Mouse (Mus musculus): ENCODE data around the gene Cplx3. TPM values are rescaled to one million over a fixed set of nuclear protein-coding genes. Genes with fewer than 3 reads are reported as not detected.

The Cplx3 gene
- polyA plus RNA-seq, 1 experiment from 2014 or later, result 0.45 TPM

GRCm38 (mm10) chr9:57612587-57612986 lies 6.5 kb upstream of the Cplx3 start:
- no peak overlapping the region for H3K4me2 ChIP-seq (replicated peaks)
- no peaks in the 10 kb centered on the region for H3K27me3 ChIP-seq
- 84% methylated on average over 7 of the region's 7 CpGs for WGBS
- peaks cover 13% of the 10 kb centered on the region for H3K4me1 ChIP-seq
- no peaks in the 10 kb centered on the region for H3K9me3 ChIP-seq
- no peak overlapping the region for H3K9ac ChIP-seq (replicated peaks)
- H3K36me3 ChIP-seq, result no peaks in the 10 kb centered on the region
- no peak overlapping the region for H3K4me3 ChIP-seq
- no peak overlapping the region for H3K27ac ChIP-seq (replicated peaks)
- ATAC-seq (replicated peaks), result no peak

GRCm38 (mm10) chr9:57610359-57610826 lies 4.3 kb upstream of the Cplx3 start:
- H3K9ac ChIP-seq (replicated peaks), result no peak overlapping the region
- no peak overlapping the region for H3K4me3 ChIP-seq
- peak; percentile 82 for ATAC-seq (replicated peaks)
- peaks cover 7% of the 10 kb centered on the region; the same call in 1 of the 2 replicates for H3K27me3 ChIP-seq
- peaks cover 21% of the 10 kb centered on the region for H3K4me1 ChIP-seq
- peak overlapping the region; percentile 69 for H3K27ac ChIP-seq (replicated peaks)
- no peaks in the 10 kb centered on the region for H3K36me3 ChIP-seq
- H3K9me3 ChIP-seq, result no peaks in the 10 kb centered on the region
- H3K4me2 ChIP-seq (replicated peaks), result no peak overlapping the region
- 34% methylated on average over 3 of the region's 3 CpGs for WGBS

- WGBS, result 58% methylated on average over 3 of the region's 3 CpGs
- Histone ChIP-seq H3K27me3 (peaks cover 10% of the 10 kb centered on the region; the same call in 1 of the 2 replicates), H3K9ac (replicated peaks) (no peak overlapping the region), H3K4me2 (replicated peaks) (no peak overlapping the region), H3K27ac (replicated peaks) (peak overlapping the region; percentile 69), H3K36me3 (no peaks in the 10 kb centered on the region), H3K4me1 (peaks cover 21% of the 10 kb centered on the region), H3K9me3 (no peaks in the 10 kb centered on the region), H3K4me3 (no peak overlapping the region)
- ATAC-seq (replicated peaks), result no peak
Observed at GRCm38 (mm10) chr9:57609803-57610202, 3.7 kb upstream of the Cplx3 start.

GRCm38 (mm10) chr9:57605503-57605902 lies 578 bp downstream of the Cplx3 start:
- Histone ChIP-seq H3K4me2 (replicated peaks) (no peak overlapping the region), H3K9ac (replicated peaks) (no peak overlapping the region), H3K9me3 (no peaks in the 10 kb centered on the region), H3K27me3 (peaks cover 10% of the 10 kb centered on the region; the same call in 1 of the 2 replicates), H3K36me3 (no peaks in the 10 kb centered on the region), H3K4me3 (no peak overlapping the region), H3K27ac (replicated peaks) (no peak overlapping the region), H3K4me1 (peaks cover 32% of the 10 kb centered on the region)
- WGBS, result 7% methylated on average over 9 of the region's 9 CpGs
- ATAC-seq (replicated peaks), result no peak

- WGBS, result 70% methylated on average over 4 of the region's 4 CpGs
- Histone ChIP-seq H3K27me3 (peaks cover 10% of the 10 kb centered on the region; the same call in 1 of the 2 replicates), H3K36me3 (no peaks in the 10 kb centered on the region), H3K27ac (replicated peaks) (no peak overlapping the region), H3K4me3 (no peak overlapping the region), H3K4me2 (replicated peaks) (no peak overlapping the region), H3K9ac (replicated peaks) (no peak overlapping the region), H3K4me1 (peaks cover 27% of the 10 kb centered on the region), H3K9me3 (no peaks in the 10 kb centered on the region)
- no peak for ATAC-seq (replicated peaks)
Observed at GRCm38 (mm10) chr9:57604875-57605274, 1.2 kb downstream of the Cplx3 start.

GRCm38 (mm10) chr9:57602098-57602497 lies 4.0 kb downstream of the Cplx3 start:
- Histone ChIP-seq H3K4me2 (replicated peaks) (no peak overlapping the region), H3K9me3 (no peaks in the 10 kb centered on the region), H3K36me3 (no peaks in the 10 kb centered on the region), H3K4me3 (no peak overlapping the region), H3K4me1 (peaks cover 27% of the 10 kb centered on the region), H3K27me3 (peaks cover 10% of the 10 kb centered on the region; the same call in 1 of the 2 replicates), H3K27ac (replicated peaks) (no peak overlapping the region), H3K9ac (replicated peaks) (no peak overlapping the region)
- WGBS, result 72% methylated on average over 8 of the region's 8 CpGs
- no peak for ATAC-seq (replicated peaks)

GRCm38 (mm10) chr9:57601353-57601706 lies 4.8 kb downstream of the Cplx3 start:
- ATAC-seq (replicated peaks), result 0 out of 2 replicates have a peak, but pooled peaks have one; percentile 54

GRCm38 (mm10) chr9:57600620-57601352 lies 5.3 kb downstream of the Cplx3 start:
- no peak for ATAC-seq (replicated peaks)
- WGBS, result 9% methylated on average over 3 of the region's 3 CpGs

More at GRCm38 (mm10) chr9:57601353-57601706, 4.8 kb downstream of the Cplx3 start:
- Histone ChIP-seq H3K4me3 (no peak overlapping the region), H3K36me3 (no peaks in the 10 kb centered on the region), H3K27ac (replicated peaks) (peak overlapping the region; percentile 35; the same call in 1 of the 2 replicates), H3K9me3 (no peaks in the 10 kb centered on the region), H3K9ac (replicated peaks) (no peak overlapping the region), H3K4me1 (peaks cover 23% of the 10 kb centered on the region), H3K4me2 (replicated peaks) (no peak overlapping the region), H3K27me3 (peaks cover 8% of the 10 kb centered on the region; the same call in 1 of the 2 replicates)
- 60% methylated on average over 2 of the region's 2 CpGs for WGBS

GRCm38 (mm10) chr9:57598851-57599563 lies 7.1 kb downstream of the Cplx3 start:
- H3K27me3 ChIP-seq, result no peaks in the 10 kb centered on the region
- no peak overlapping the region for H3K4me2 ChIP-seq (replicated peaks)
- H3K4me1 ChIP-seq, result peaks cover 18% of the 10 kb centered on the region
- ATAC-seq (replicated peaks), result no peak
- no peaks in the 10 kb centered on the region for H3K9me3 ChIP-seq
- H3K4me3 ChIP-seq, result no peak overlapping the region
- H3K36me3 ChIP-seq, result peaks cover 13% of the 10 kb centered on the region
- WGBS, result 37% methylated on average over 8 of the region's 8 CpGs
- H3K9ac ChIP-seq (replicated peaks), result no peak overlapping the region
- H3K27ac ChIP-seq (replicated peaks), result no peak overlapping the region

More at GRCm38 (mm10) chr9:57600620-57601352, 5.3 kb downstream of the Cplx3 start:
- no peak overlapping the region for H3K9ac ChIP-seq (replicated peaks)
- 0 out of 2 replicates have a peak, but pooled peaks cover 3% of the 10 kb centered on the region for H3K27me3 ChIP-seq
- H3K4me3 ChIP-seq, result no peak overlapping the region
- no peak overlapping the region for H3K4me2 ChIP-seq (replicated peaks)
- H3K27ac ChIP-seq (replicated peaks), result 0 out of 2 replicates have a peak overlapping the region, but pooled peaks have one; percentile 35
- H3K4me1 ChIP-seq, result peaks cover 18% of the 10 kb centered on the region
- no peaks in the 10 kb centered on the region for H3K9me3 ChIP-seq
- no peaks in the 10 kb centered on the region for H3K36me3 ChIP-seq

GRCm38 (mm10) chr9:57597929-57598382 lies 8.1 kb downstream of the Cplx3 start:
- Histone ChIP-seq H3K4me1 (peaks cover 18% of the 10 kb centered on the region), H3K27ac (replicated peaks) (no peak overlapping the region), H3K4me3 (no peak overlapping the region), H3K9ac (replicated peaks) (no peak overlapping the region), H3K36me3 (peaks cover 23% of the 10 kb centered on the region), H3K9me3 (no peaks in the 10 kb centered on the region), H3K4me2 (replicated peaks) (no peak overlapping the region), H3K27me3 (no peaks in the 10 kb centered on the region)
- WGBS, result 17% methylated on average over 4 of the region's 4 CpGs
- no peak for ATAC-seq (replicated peaks)

- H3K4me3 ChIP-seq, result no peak overlapping the region
- H3K27me3 ChIP-seq, result no peaks in the 10 kb centered on the region
- no peaks in the 10 kb centered on the region for H3K9me3 ChIP-seq
- no peak overlapping the region for H3K4me2 ChIP-seq (replicated peaks)
- 89% methylated on average over 8 of the region's 8 CpGs for WGBS
- no peak overlapping the region for H3K27ac ChIP-seq (replicated peaks)
- no peak overlapping the region for H3K9ac ChIP-seq (replicated peaks)
- no peak for ATAC-seq (replicated peaks)
- peaks cover 16% of the 10 kb centered on the region for H3K4me1 ChIP-seq
- peaks cover 27% of the 10 kb centered on the region for H3K36me3 ChIP-seq
Observed at GRCm38 (mm10) chr9:57597265-57597664, 8.8 kb downstream of the Cplx3 start.

- peaks cover 27% of the 10 kb centered on the region for H3K36me3 ChIP-seq
- H3K4me2 ChIP-seq (replicated peaks), result no peak overlapping the region
- WGBS, result 84% methylated on average over 9 of the region's 9 CpGs
- no peak overlapping the region for H3K4me3 ChIP-seq
- ATAC-seq (replicated peaks), result no peak
- no peak overlapping the region for H3K9ac ChIP-seq (replicated peaks)
- no peaks in the 10 kb centered on the region for H3K27me3 ChIP-seq
- H3K9me3 ChIP-seq, result no peaks in the 10 kb centered on the region
- H3K4me1 ChIP-seq, result peaks cover 9% of the 10 kb centered on the region
- H3K27ac ChIP-seq (replicated peaks), result no peak overlapping the region
Observed at GRCm38 (mm10) chr9:57594174-57594509, 11.9 kb downstream of the Cplx3 start.

Measured in forebrain, embryonic 15.5 days (tissue).